Mouse (Mus musculus) liver, adult 2 months (tissue): ENCODE data around the gene A930018P22Rik. TPM values are rescaled to one million over a fixed set of nuclear protein-coding genes. Genes with fewer than 3 reads are reported as not detected.

Experiments
- DNase-seq: peaks from one replicate; pipeline ENCODE4 v3.0.0-alpha.2; 2011; ENCODE audit warnings: low read depth, low spot score; ENCODE audit errors: extremely low read depth
- H3K27ac ChIP-seq: fragments of 200-500 bp; replicated peaks from 2 replicates; pipeline ENCODE4 v1.5.1; 2012; ENCODE audit warnings: low read depth, mild to moderate bottlenecking, control low read depth, inconsistent platforms, low read length; ENCODE audit not compliant: insufficient read depth
- H3K27me3 ChIP-seq: fragments of 200-500 bp; 2 replicates; pipeline ENCODE4 v1.6.1; 2012; ENCODE audit warnings: mild to moderate bottlenecking, moderate library complexity, low read length, inconsistent platforms; ENCODE audit not compliant: control insufficient read depth, insufficient read depth
- H3K36me3 ChIP-seq: fragments of 200-500 bp; 2 replicates; pipeline ENCODE4 v1.6.1; 2012; ENCODE audit warnings: low read length, inconsistent platforms; ENCODE audit not compliant: control insufficient read depth, insufficient read depth
- H3K4me1 ChIP-seq: fragments of 200-500 bp; 2 replicates; pipeline ENCODE4 v1.6.1; 2011; ENCODE audit warnings: low read length; ENCODE audit not compliant: control insufficient read depth, insufficient read depth
- H3K4me3 ChIP-seq: fragments of 200-500 bp; 2 replicates; pipeline ENCODE4 v1.5.1; 2011; ENCODE audit warnings: low read depth, mild to moderate bottlenecking, control low read depth, low read length, moderate library complexity; ENCODE audit not compliant: insufficient read depth
- H3K79me2 ChIP-seq: fragments of 200-500 bp; 2 replicates; pipeline ENCODE4 v1.6.1; 2012; ENCODE audit warnings: inconsistent platforms, mild to moderate bottlenecking, low read length, moderate library complexity; ENCODE audit not compliant: control insufficient read depth, insufficient read depth
- H3K9ac ChIP-seq: fragments of 200-500 bp; 2 replicates; pipeline ENCODE4 v1.6.1; 2012; ENCODE audit warnings: low read depth, mild to moderate bottlenecking, control low read depth, inconsistent platforms, low read length
- CTCF ChIP-seq: fragments of 200-500 bp; IDR thresholded peaks from 2 replicates; pipeline ENCODE4 v1.5.1; 2011; ENCODE audit warnings: low read depth, low read length, control low read depth
- POLR2A ChIP-seq: fragments of 200-500 bp; IDR thresholded peaks from 2 replicates; pipeline ENCODE4 v1.6.1; 2011; ENCODE audit warnings: low read length, control low read depth; ENCODE audit not compliant: insufficient read depth; ENCODE audit errors: extremely low read depth
- WGBS: fragments of 180-500 bp; shearing (Covaris S2); methylation state at CpG from one replicate; pipeline ENCODE4 v1.1.7; 2018; 5-methylcytosine and 5-hydroxymethylcytosine counted together
- polyA plus RNA-seq: library from polyadenylated mRNA; depleted of rRNA; stranded (reverse); fragments of >200 nt; gene quantifications from 2 replicates; pipeline ENCODE4 v1.2.3, GENCODE M21; 2012
- total RNA-seq: library from RNA; depleted of rRNA; stranded (reverse); fragments of >200 nt; gene quantifications from 2 replicates; pipeline ENCODE4 v1.2.3, GENCODE M21; 2014

The A930018P22Rik gene
- total and polyA plus RNA-seq, 2 experiments = 0.18 to 0.26 TPM

- TF ChIP-seq POLR2A (no peak), CTCF (no peak)
- H3K4me3 ChIP-seq = no peak overlapping the region
- DNase-seq = peak; percentile 66
- no peak overlapping the region; the same call in 1 of the 2 replicates for H3K9ac ChIP-seq
- WGBS = 39% methylated on average over 3 of the region's 3 CpGs
- H3K27me3 ChIP-seq = no peaks in the 10 kb centered on the region
- H3K36me3 ChIP-seq = no peaks in the 10 kb centered on the region
- no peak overlapping the region for H3K27ac ChIP-seq
- no peaks in the 10 kb centered on the region for H3K79me2 ChIP-seq
- peaks cover 10% of the 10 kb centered on the region for H3K4me1 ChIP-seq
These were observed 971 bp downstream of the A930018P22Rik start for GRCm38 (mm10) chr2:104123540-104123939.

- Histone ChIP-seq H3K27ac (no peak overlapping the region), H3K36me3 (no peaks in the 10 kb centered on the region), H3K79me2 (no peaks in the 10 kb centered on the region), H3K9ac (no peak overlapping the region), H3K27me3 (no peaks in the 10 kb centered on the region), H3K4me1 (peaks cover 12% of the 10 kb centered on the region), H3K4me3 (no peak overlapping the region)
- TF ChIP-seq CTCF (no peak), POLR2A (no peak)
- no peak for DNase-seq
- 93% methylated on average over 5 of the region's 5 CpGs for WGBS
These were observed 1.5 kb downstream of the A930018P22Rik start for GRCm38 (mm10) chr2:104124071-104124470.

- peak; percentile 96 for DNase-seq
- Histone ChIP-seq H3K27me3 (no peaks in the 10 kb centered on the region), H3K79me2 (no peaks in the 10 kb centered on the region), H3K4me1 (peaks cover 14% of the 10 kb centered on the region), H3K4me3 (peak overlapping the region; percentile 28), H3K36me3 (no peaks in the 10 kb centered on the region), H3K9ac (peak overlapping the region; percentile 55), H3K27ac (peak overlapping the region; percentile 91)
- TF ChIP-seq CTCF = no peak
- no peak for TF ChIP-seq POLR2A
- 34% methylated on average over 13 of the region's 13 CpGs for WGBS
These were observed 6.4 kb downstream of the A930018P22Rik start for GRCm38 (mm10) chr2:104128803-104129531.

GRCm38 (mm10) chr2:104130165-104130564 is 7.6 kb downstream of the A930018P22Rik start:
- Histone ChIP-seq H3K4me1 (peaks cover 14% of the 10 kb centered on the region), H3K27ac (peak overlapping the region; percentile 91), H3K27me3 (no peaks in the 10 kb centered on the region), H3K36me3 (no peaks in the 10 kb centered on the region), H3K9ac (no peak overlapping the region), H3K79me2 (no peaks in the 10 kb centered on the region), H3K4me3 (no peak overlapping the region; the same call in 1 of the 2 replicates)
- WGBS = 22% methylated on average over 6 of the region's 6 CpGs
- DNase-seq = peak; percentile 94
- TF ChIP-seq CTCF (no peak), POLR2A (no peak)

GRCm38 (mm10) chr2:104130969-104131368 is 8.4 kb downstream of the A930018P22Rik start:
- Histone ChIP-seq H3K27ac (no peak overlapping the region), H3K9ac (no peak overlapping the region), H3K4me1 (peaks cover 14% of the 10 kb centered on the region), H3K27me3 (no peaks in the 10 kb centered on the region), H3K36me3 (no peaks in the 10 kb centered on the region), H3K4me3 (no peak overlapping the region), H3K79me2 (no peaks in the 10 kb centered on the region)
- 36% methylated on average over 3 of the region's 3 CpGs for WGBS
- peak; percentile 90 for DNase-seq
- TF ChIP-seq CTCF = peak; percentile 88
- no peak for TF ChIP-seq POLR2A

- Histone ChIP-seq H3K27ac (no peak overlapping the region), H3K36me3 (no peaks in the 10 kb centered on the region), H3K9ac (no peak overlapping the region), H3K27me3 (no peaks in the 10 kb centered on the region), H3K4me1 (peaks cover 14% of the 10 kb centered on the region), H3K4me3 (no peak overlapping the region), H3K79me2 (no peaks in the 10 kb centered on the region)
- no peak for DNase-seq
- TF ChIP-seq CTCF (no peak), POLR2A (no peak)
- WGBS = 76% methylated on average over 7 of the region's 7 CpGs
These were observed 9.8 kb downstream of the A930018P22Rik start for GRCm38 (mm10) chr2:104132266-104132859.
